Mouse (Mus musculus): ENCODE results near the gene Rxfp3. TPM values are rescaled to one million over a fixed set of nuclear protein-coding genes. Genes with fewer than 3 reads are reported as not detected.
"Not testable (repeated sequence)": the region's sequence is repeated elsewhere in the genome, so short reads cannot be mapped to it uniquely, and the experiment has no call there.

Gene Rxfp3
- polyA plus RNA-seq, 1 experiment from 2014 or later: 2.5 TPM

DNA sequence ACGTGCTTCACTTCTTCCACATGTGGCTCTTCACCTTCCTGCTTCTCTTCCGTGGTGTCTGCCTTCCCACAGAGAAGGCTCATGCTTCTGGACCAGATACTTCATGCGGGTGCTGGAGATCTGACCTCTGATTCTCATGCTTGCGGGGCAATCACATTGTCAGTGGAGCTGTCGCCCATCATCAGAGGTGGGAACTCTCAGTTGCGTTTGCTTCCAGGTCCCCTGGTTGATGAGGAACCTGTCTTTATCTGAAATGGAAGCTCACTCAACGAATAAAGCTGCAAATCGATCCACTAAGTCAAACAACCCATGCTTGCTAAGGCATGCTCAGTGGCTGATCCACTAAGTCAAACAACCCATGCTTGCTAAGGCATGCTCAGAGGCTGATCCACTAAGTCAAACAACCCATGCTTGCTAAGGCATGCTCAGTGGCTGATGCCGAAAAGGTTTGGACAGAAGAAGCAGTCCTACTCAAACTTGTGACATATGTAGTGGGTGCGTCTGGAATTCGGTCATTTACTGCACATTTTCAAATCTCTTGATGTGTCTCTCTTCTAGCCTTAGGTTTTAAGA is 26.7 kb downstream of the Rxfp3 start:
- Histone ChIP-seq H3K4me2 (ENCODE audit: low read length) (no peak overlapping the region), H3K4me3 (replicated peaks; ENCODE audit: low read depth, low read length) (no peak overlapping the region), H3K9ac (replicated peaks; ENCODE audit: low read length) (no peak overlapping the region), H3K4me1 (ENCODE audit: control insufficient read depth, insufficient read depth, low read length) (no peaks in the 10 kb centered on the region), H3K9me3 (ENCODE audit: control insufficient read depth, low read length) (no peaks in the 10 kb centered on the region), H3K27me3 (ENCODE audit: control insufficient read depth, insufficient read depth, low read length) (no peaks in the 10 kb centered on the region), H3K36me3 (ENCODE audit: control insufficient read depth, insufficient read depth, low read length) (no peaks in the 10 kb centered on the region), H3K27ac (replicated peaks; ENCODE audit: low read depth, low read length) (no peak overlapping the region)
- ATAC-seq (ENCODE audit: low FRiP score, low TSS enrichment) (no peak), DNase-seq (no peak)
- WGBS: 93% methylated on average over 11 of the region's 11 CpGs

DNA sequence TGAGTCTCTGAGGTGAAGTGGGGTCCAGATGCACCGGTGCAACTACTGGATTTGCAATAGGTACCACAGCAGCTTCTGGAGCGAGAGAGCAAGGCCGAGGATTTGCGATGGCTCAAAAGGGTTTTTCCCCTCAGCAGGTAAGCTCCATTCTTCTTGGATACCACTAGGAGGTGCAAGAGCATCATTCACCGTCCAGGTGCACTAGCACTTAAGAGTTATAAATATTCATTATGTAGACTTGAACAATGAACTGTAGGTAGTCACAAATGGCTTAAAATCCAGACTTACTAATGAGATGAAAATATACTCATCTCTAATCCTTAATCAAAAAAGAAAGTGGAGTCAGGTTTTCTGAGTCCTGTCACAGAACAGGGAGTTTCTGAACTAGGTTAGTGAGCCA is 29.0 kb downstream of the Rxfp3 start:
- 22% methylated on average over 5 of the region's 5 CpGs for WGBS
- ATAC-seq (ENCODE audit: low FRiP score, low TSS enrichment) (no peak), DNase-seq (peak; percentile 33)
- H3K36me3 ChIP-seq (ENCODE audit: control insufficient read depth, insufficient read depth, low read length): no peaks in the 10 kb centered on the region
- no peaks in the 10 kb centered on the region for H3K9me3 ChIP-seq (ENCODE audit: control insufficient read depth, low read length)
- H3K4me1 ChIP-seq (ENCODE audit: control insufficient read depth, insufficient read depth, low read length): no peaks in the 10 kb centered on the region
- no peak overlapping the region for H3K27ac ChIP-seq (replicated peaks; ENCODE audit: low read depth, low read length)
- no peak overlapping the region for H3K9ac ChIP-seq (replicated peaks; ENCODE audit: low read length)
- H3K27me3 ChIP-seq (ENCODE audit: control insufficient read depth, insufficient read depth, low read length): no peaks in the 10 kb centered on the region
- H3K4me2 ChIP-seq (ENCODE audit: low read length): no peak overlapping the region
- H3K4me3 ChIP-seq (replicated peaks; ENCODE audit: low read depth, low read length): no peak overlapping the region

DNA sequence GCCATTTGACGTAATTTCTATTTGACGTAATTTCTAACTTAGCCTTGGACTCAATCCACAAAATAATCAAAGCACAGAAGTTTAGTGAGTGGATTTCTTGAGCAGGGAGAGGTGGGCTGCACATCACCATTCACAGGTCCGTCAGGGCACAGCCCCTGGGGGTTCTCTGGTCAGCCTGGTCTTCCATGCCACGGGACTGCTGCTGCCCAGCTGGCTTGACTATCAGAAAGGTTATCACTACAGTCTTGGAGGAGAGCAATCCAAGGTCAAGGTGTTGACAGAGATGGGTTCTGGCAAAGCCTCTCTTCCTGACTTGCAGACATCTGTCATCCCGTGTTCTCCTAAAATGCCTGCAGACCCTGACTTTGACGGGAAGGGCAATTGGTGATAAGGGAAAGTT is 33.1 kb downstream of the Rxfp3 start:
- no peak overlapping the region for H3K9ac ChIP-seq (replicated peaks; ENCODE audit: low read length)
- DNase-seq: no peak
- H3K4me2 ChIP-seq (ENCODE audit: low read length): no peak overlapping the region
- no peaks in the 10 kb centered on the region for H3K4me1 ChIP-seq (ENCODE audit: control insufficient read depth, insufficient read depth, low read length)
- H3K9me3 ChIP-seq (ENCODE audit: control insufficient read depth, low read length): no peaks in the 10 kb centered on the region
- WGBS: 92% methylated on average over 6 of the region's 6 CpGs
- no peaks in the 10 kb centered on the region for H3K36me3 ChIP-seq (ENCODE audit: control insufficient read depth, insufficient read depth, low read length)
- H3K27ac ChIP-seq (replicated peaks; ENCODE audit: low read depth, low read length): no peak overlapping the region
- no peak for ATAC-seq (ENCODE audit: low FRiP score, low TSS enrichment)
- no peaks in the 10 kb centered on the region for H3K27me3 ChIP-seq (ENCODE audit: control insufficient read depth, insufficient read depth, low read length)
- no peak overlapping the region for H3K4me3 ChIP-seq (replicated peaks; ENCODE audit: low read depth, low read length)

DNA sequence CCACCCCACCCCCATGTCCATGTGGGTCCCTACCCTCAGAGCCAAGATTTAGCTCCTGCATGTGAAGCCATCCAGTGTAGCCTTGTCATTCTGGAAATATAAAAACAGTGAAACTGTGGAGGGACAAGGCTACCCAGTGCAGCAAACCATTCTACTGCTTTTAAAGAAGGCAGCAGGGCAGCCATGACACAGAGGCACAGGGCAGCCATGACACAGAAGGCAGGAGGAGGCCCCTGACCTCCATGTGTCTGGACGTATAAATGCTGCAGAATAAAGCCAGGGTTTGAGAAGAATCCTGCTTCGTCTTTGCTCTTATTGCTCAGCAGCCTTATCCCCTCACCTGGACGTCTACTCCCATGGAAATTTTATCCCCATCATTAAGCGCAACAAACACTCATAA is 34.0 kb downstream of the Rxfp3 start:
- Histone ChIP-seq H3K9me3 (ENCODE audit: control insufficient read depth, low read length) (no peaks in the 10 kb centered on the region), H3K36me3 (ENCODE audit: control insufficient read depth, insufficient read depth, low read length) (no peaks in the 10 kb centered on the region), H3K27me3 (ENCODE audit: control insufficient read depth, insufficient read depth, low read length) (no peaks in the 10 kb centered on the region), H3K27ac (replicated peaks; ENCODE audit: low read depth, low read length) (no peak overlapping the region), H3K9ac (replicated peaks; ENCODE audit: low read length) (no peak overlapping the region), H3K4me1 (ENCODE audit: control insufficient read depth, insufficient read depth, low read length) (no peaks in the 10 kb centered on the region), H3K4me2 (ENCODE audit: low read length) (no peak overlapping the region), H3K4me3 (replicated peaks; ENCODE audit: low read depth, low read length) (no peak overlapping the region)
- ATAC-seq (ENCODE audit: low FRiP score, low TSS enrichment): no peak
- no peak for DNase-seq
- WGBS: 87% methylated on average over 4 of the region's 4 CpGs

DNA sequence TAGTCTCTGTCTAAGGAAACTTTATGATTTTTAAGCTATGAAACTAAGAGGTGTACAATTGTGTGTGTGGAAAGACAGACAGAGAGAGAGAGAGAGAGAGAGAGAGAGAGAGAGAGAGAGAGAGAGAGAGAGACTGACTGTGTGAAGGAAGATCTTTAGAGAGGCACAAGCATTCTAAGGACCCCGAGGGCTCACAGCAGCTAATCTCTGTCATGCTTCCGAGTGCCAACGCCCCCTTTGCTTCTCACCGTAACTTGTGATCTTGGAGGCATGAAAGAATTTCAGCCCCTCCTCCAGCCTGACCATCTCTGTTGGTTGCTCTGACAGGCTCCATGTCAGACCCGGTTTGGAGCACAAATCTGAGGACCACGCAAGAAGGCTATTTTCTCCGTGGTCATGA is 37.4 kb downstream of the Rxfp3 start, which contains the start of gene Slc45a2:
Gene Slc45a2 (plus strand): TSS at position 301 of the 400 bp plus-strand sequence.
- DNase-seq (no peak), ATAC-seq (ENCODE audit: low FRiP score, low TSS enrichment) (no peak)
- Histone ChIP-seq H3K4me1 (ENCODE audit: control insufficient read depth, insufficient read depth, low read length) (no peaks in the 10 kb centered on the region), H3K27me3 (ENCODE audit: control insufficient read depth, insufficient read depth, low read length) (no peaks in the 10 kb centered on the region), H3K9me3 (ENCODE audit: control insufficient read depth, low read length) (no peaks in the 10 kb centered on the region), H3K4me3 (replicated peaks; ENCODE audit: low read depth, low read length) (no peak within 1 kb of the TSS), H3K27ac (replicated peaks; ENCODE audit: low read depth, low read length) (no peak within 1 kb of the TSS), H3K4me2 (ENCODE audit: low read length) (peak within 1 kb of the TSS; percentile 22; the same call in 1 of the 2 replicates), H3K36me3 (ENCODE audit: control insufficient read depth, insufficient read depth, low read length) (no peaks in the 10 kb centered on the region), H3K9ac (replicated peaks; ENCODE audit: low read length) (no peak within 1 kb of the TSS)
- 37% methylated on average over 7 of the region's 7 CpGs for WGBS

DNA sequence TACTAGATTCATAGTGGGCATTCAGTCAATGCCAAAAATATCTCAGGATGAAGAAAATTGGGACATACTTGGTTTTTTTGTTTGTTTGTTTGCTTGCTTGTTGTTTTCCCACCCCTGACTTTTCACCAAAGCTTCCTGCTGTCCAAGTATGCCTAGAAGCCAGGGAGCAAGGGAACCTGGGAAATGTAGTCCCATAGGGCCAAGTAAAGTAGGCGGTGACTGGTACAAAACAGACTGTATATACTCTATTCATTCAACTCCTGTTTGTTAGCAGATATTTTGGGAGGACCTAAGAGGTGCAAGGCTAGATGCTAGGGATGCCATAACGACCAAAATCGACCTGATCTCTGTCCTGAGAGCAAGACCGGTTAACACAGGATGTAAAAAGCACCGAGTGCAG is 38.0 kb downstream of the Rxfp3 start:
- no peak overlapping the region for H3K4me3 ChIP-seq (replicated peaks; ENCODE audit: low read depth, low read length)
- H3K4me2 ChIP-seq (ENCODE audit: low read length): peak overlapping the region; percentile 22; the same call in 1 of the 2 replicates
- no peaks in the 10 kb centered on the region for H3K9me3 ChIP-seq (ENCODE audit: control insufficient read depth, low read length)
- no peak overlapping the region for H3K9ac ChIP-seq (replicated peaks; ENCODE audit: low read length)
- H3K36me3 ChIP-seq (ENCODE audit: control insufficient read depth, insufficient read depth, low read length): no peaks in the 10 kb centered on the region
- no peaks in the 10 kb centered on the region for H3K4me1 ChIP-seq (ENCODE audit: control insufficient read depth, insufficient read depth, low read length)
- no peak for ATAC-seq (ENCODE audit: low FRiP score, low TSS enrichment)
- no peak overlapping the region for H3K27ac ChIP-seq (replicated peaks; ENCODE audit: low read depth, low read length)
- H3K27me3 ChIP-seq (ENCODE audit: control insufficient read depth, insufficient read depth, low read length): no peaks in the 10 kb centered on the region
- 43% methylated on average over 5 of the region's 5 CpGs for WGBS
- peak; percentile 31 for DNase-seq

DNA sequence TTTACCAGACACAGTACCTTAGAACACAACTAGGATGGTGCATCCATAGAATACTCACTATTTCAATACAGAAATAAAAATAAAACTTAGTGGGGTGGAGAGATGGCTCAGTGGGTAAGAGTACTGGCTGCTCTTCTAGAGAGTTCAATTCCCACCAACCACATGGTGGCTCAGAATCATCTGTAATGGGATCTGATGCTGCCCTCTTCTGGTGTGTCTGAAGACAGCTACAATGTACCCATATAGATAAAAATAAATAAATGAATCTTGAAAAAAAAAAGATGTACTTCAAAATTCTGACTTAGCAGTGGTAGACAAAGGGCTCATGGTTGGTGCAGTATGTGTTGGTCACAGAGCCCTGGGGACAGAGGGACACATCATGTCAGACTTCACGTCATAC is 46.2 kb downstream of the Rxfp3 start:
- Histone ChIP-seq H3K9ac (replicated peaks; ENCODE audit: low read length) (no peak overlapping the region), H3K9me3 (ENCODE audit: control insufficient read depth, low read length) (no peaks in the 10 kb centered on the region), H3K36me3 (ENCODE audit: control insufficient read depth, insufficient read depth, low read length) (peaks cover 11% of the 10 kb centered on the region), H3K27me3 (ENCODE audit: control insufficient read depth, insufficient read depth, low read length) (no peaks in the 10 kb centered on the region), H3K27ac (replicated peaks; ENCODE audit: low read depth, low read length) (no peak overlapping the region), H3K4me3 (replicated peaks; ENCODE audit: low read depth, low read length) (no peak overlapping the region), H3K4me2 (ENCODE audit: low read length) (no peak overlapping the region), H3K4me1 (ENCODE audit: control insufficient read depth, insufficient read depth, low read length) (no peaks in the 10 kb centered on the region)
- ATAC-seq (ENCODE audit: low FRiP score, low TSS enrichment) (no peak), DNase-seq (no peak)
- 93% methylated on average over 1 of the region's 1 CpGs for WGBS

DNA sequence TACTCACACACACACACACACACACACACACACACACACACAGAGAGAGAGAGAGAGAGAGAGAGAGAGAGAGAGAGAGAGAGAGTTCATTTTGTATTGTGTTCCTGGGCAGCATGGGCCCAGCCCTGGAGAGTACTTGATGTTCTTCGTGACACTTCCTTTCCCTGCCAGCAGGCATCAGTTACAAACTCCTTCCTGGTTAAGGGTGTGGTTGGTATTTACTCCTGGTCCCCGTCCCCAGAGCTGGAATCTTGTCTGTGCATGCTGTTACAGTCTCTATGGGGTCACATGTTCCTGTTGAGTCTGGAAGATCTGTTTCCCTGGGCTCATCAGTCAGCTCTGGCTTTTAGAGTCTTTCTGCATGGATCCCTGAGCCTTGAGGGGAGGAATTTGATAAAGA is 47.4 kb downstream of the Rxfp3 start:
- Histone ChIP-seq H3K4me1 (ENCODE audit: control insufficient read depth, insufficient read depth, low read length) (no peaks in the 10 kb centered on the region), H3K9me3 (ENCODE audit: control insufficient read depth, low read length) (no peaks in the 10 kb centered on the region), H3K27me3 (ENCODE audit: control insufficient read depth, insufficient read depth, low read length) (no peaks in the 10 kb centered on the region), H3K27ac (replicated peaks; ENCODE audit: low read depth, low read length) (no peak overlapping the region), H3K36me3 (ENCODE audit: control insufficient read depth, insufficient read depth, low read length) (peaks cover 11% of the 10 kb centered on the region), H3K9ac (replicated peaks; ENCODE audit: low read length) (no peak overlapping the region), H3K4me2 (ENCODE audit: low read length) (no peak overlapping the region), H3K4me3 (replicated peaks; ENCODE audit: low read depth, low read length) (no peak overlapping the region)
- DNase-seq (no peak), ATAC-seq (ENCODE audit: low FRiP score, low TSS enrichment) (no peak)
- 72% methylated on average over 2 of the region's 2 CpGs for WGBS

DNA sequence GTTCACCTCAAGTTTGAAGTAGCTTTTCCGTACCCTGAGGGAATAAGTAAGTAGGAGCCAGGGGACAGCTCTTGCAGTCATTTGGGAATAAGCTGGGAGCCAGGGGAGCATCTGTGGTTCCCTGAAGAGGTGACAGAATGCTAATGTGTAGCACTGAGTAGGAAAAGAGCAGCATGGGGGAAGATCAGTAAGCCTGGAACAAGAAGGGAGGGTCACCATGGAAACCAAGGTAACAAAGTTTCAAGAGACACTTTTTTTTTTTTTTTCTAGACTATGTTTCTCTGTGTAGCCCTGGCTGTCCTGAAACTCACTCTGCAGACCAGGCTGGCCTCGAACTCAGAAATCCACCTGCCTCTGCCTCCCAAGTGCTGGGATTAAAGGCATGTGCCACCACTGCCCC is 51.3 kb downstream of the Rxfp3 start:
- H3K9ac ChIP-seq (replicated peaks; ENCODE audit: low read length); H3K4me2 ChIP-seq (ENCODE audit: low read length); H3K27ac ChIP-seq (replicated peaks; ENCODE audit: low read depth, low read length); H3K9me3 ChIP-seq (ENCODE audit: control insufficient read depth, low read length); H3K4me1 ChIP-seq (ENCODE audit: control insufficient read depth, insufficient read depth, low read length); H3K4me3 ChIP-seq (replicated peaks; ENCODE audit: low read depth, low read length); DNase-seq; H3K27me3 ChIP-seq (ENCODE audit: control insufficient read depth, insufficient read depth, low read length); ATAC-seq (ENCODE audit: low FRiP score, low TSS enrichment): not testable (repeated sequence)
- peaks cover 11% of the 10 kb centered on the region for H3K36me3 ChIP-seq (ENCODE audit: control insufficient read depth, insufficient read depth, low read length)
- WGBS: 79% methylated on average over 2 of the region's 2 CpGs
